Mouse (Mus musculus) midbrain, embryonic 15.5 days (tissue): Measurements from ENCODE around the gene Dck. TPM values are rescaled to one million over a fixed set of nuclear protein-coding genes. Genes with fewer than 3 reads are reported as not detected.

Experiments
- ATAC-seq: fragments of 200-750 bp; cut with Nextera tagmentation; replicated peaks from 2 replicates; pipeline ENCODE4 v1.8.0; 2017; ENCODE audit warnings: moderate TSS enrichment
- H3K27ac ChIP-seq: fragments of 300-500 bp; sonication (generic); 2 replicates; pipeline ENCODE4 v1.5.1; 2015; ENCODE audit warnings: mild to moderate bottlenecking, inconsistent platforms
- H3K27me3 ChIP-seq: fragments of 300-500 bp; sonication (generic); replicated peaks from 2 replicates; pipeline ENCODE4 v1.6.1; 2015; ENCODE audit warnings: inconsistent platforms
- H3K36me3 ChIP-seq: fragments of 300-500 bp; sonication (generic); replicated peaks from 2 replicates; pipeline ENCODE4 v1.6.1; 2015; ENCODE audit warnings: inconsistent platforms
- H3K4me1 ChIP-seq: fragments of 300-500 bp; sonication (generic); 2 replicates; pipeline ENCODE4 v1.6.1; 2015; ENCODE audit warnings: inconsistent platforms
- H3K4me2 ChIP-seq: fragments of 300-500 bp; sonication (generic); 2 replicates; pipeline ENCODE4 v1.6.1; 2015; ENCODE audit warnings: inconsistent platforms, mild to moderate bottlenecking, moderate library complexity
- H3K4me3 ChIP-seq: fragments of 300-500 bp; sonication (generic); 2 replicates; pipeline ENCODE4 v1.5.1; 2015; ENCODE audit warnings: mild to moderate bottlenecking, inconsistent platforms
- H3K9ac ChIP-seq: fragments of 300-500 bp; sonication (generic); 2 replicates; pipeline ENCODE4 v1.6.1; 2015; ENCODE audit warnings: mild to moderate bottlenecking, inconsistent platforms
- H3K9me3 ChIP-seq: fragments of 300-500 bp; sonication (generic); 2 replicates; pipeline ENCODE4 v1.6.1; 2016; ENCODE audit warnings: inconsistent platforms
- WGBS: fragments of 180-500 bp; shearing (Covaris S2); methylation state at CpG from one replicate; pipeline ENCODE4 v1.1.7; 2015; ENCODE audit warnings: mixed read lengths; 5-methylcytosine and 5-hydroxymethylcytosine counted together
- polyA plus RNA-seq: library from polyadenylated mRNA; unstranded; fragments of >200 nt; fragmentation: Nextera tagmentation; extraction: Ambion mirVana; gene quantifications from 2 replicates; pipeline ENCODE4 v1.2.1, GENCODE M21; 2015

Gene Dck
- polyA plus RNA-seq, 1 experiment from 2014 or later, result 50.5 TPM

DNA sequence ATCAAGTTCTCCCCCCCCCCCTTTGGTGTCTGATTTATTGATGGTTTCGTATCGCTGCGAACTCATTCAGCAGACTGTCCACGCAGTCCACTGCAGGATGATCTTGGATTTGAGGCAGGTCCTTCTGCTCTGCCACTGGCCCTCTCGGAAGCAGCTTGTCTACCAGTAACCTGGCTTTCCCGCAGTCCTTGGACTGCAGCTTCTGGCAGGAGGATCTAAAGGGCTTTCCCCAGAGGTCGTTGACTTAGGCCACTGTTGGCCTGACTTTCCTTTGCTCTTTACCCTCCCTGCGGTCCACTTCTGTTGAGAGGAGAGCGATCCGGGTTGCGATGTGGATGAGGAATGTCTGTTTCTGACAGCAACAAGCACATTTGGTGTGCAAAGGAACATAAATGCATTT is 31.8 kb downstream of the Dck start:
- Histone ChIP-seq H3K9ac (no peak overlapping the region), H3K27me3 (no peaks in the 10 kb centered on the region), H3K4me2 (no peak overlapping the region), H3K4me3 (no peak overlapping the region), H3K4me1 (no peaks in the 10 kb centered on the region), H3K27ac (no peak overlapping the region), H3K36me3 (no peaks in the 10 kb centered on the region), H3K9me3 (no peaks in the 10 kb centered on the region)
- ATAC-seq, result no peak
- WGBS, result 81% methylated on average over 11 of the region's 11 CpGs

DNA sequence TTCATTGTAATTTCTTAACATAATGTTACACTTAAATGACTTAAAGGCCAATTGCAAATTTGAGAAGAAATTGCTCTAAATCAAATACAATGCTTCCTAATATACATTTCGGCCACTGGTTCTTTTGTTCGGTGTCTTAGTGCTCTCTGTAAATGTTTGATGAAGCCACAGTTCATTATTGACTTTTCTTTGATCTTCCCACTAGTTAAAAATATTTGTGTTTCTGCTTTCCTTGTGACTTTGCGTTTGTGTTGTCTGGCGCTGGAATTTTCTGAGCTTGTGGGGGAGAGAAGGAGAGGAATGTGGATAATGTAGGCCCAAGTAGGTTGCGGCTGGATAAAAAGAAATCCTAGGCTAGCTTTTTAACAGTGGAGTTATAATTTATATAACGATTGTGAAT is 32.3 kb downstream of the Dck start:
- H3K27me3 ChIP-seq, result no peaks in the 10 kb centered on the region
- no peaks in the 10 kb centered on the region for H3K36me3 ChIP-seq
- no peak overlapping the region for H3K27ac ChIP-seq
- no peak overlapping the region for H3K4me3 ChIP-seq
- H3K4me2 ChIP-seq, result no peak overlapping the region
- H3K9me3 ChIP-seq, result no peaks in the 10 kb centered on the region
- no peak overlapping the region for H3K9ac ChIP-seq
- WGBS, result 84% methylated on average over 6 of the region's 6 CpGs
- H3K4me1 ChIP-seq, result no peaks in the 10 kb centered on the region
- ATAC-seq, result no peak

DNA sequence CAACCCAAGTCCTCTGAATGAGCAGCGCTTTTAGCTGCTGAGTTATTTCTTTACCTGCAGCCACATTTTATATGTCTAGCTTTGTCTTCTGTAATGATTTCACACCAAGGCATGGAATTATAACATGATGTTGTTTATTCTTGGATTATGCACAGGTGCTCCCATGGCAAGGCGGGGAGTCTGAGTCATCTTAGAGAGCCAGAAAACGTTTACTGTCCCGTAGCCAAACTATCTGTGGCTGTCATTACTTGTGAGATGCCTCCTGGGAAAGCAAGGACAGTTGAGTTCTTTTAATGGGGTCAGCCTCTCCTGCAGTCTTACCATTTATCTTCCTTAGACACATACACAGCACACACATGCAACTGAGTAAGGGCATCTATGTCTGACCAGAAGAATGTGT is 40.8 kb downstream of the Dck start:
- no peaks in the 10 kb centered on the region for H3K27me3 ChIP-seq
- no peak for ATAC-seq
- WGBS, result 87% methylated on average over 4 of the region's 4 CpGs

DNA sequence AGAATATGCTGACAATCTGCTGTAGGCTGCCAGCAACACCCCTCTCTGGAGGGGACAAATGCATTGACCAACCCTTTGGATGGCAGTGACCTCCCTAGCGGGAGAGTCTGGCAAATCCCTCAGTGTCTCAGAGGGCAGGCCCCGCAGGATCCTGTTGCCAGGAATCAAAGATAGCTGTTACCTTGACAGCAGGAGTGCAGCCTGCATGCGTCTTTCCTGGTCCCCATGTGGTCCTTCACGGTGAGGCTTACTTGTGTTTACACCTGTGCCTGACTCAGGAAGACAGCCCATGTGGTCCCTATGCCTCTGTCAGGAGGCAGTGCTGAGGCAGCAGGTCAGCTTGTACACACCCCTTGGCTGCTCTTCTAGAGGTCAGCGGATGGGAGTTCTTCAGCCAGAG is 41.5 kb downstream of the Dck start:
- H3K27me3 ChIP-seq, result no peaks in the 10 kb centered on the region
- no peak overlapping the region for H3K27ac ChIP-seq
- no peaks in the 10 kb centered on the region for H3K36me3 ChIP-seq
- H3K9me3 ChIP-seq, result no peaks in the 10 kb centered on the region
- ATAC-seq, result peak; percentile 50; the same call in 1 of the 2 replicates
- H3K4me3 ChIP-seq, result no peak overlapping the region
- H3K9ac ChIP-seq, result no peak overlapping the region
- H3K4me1 ChIP-seq, result no peaks in the 10 kb centered on the region
- no peak overlapping the region for H3K4me2 ChIP-seq
- WGBS, result 32% methylated on average over 5 of the region's 5 CpGs

More for the DNA sequence above, 40.8 kb downstream of the Dck start:
- Histone ChIP-seq H3K9me3 (no peaks in the 10 kb centered on the region), H3K4me2 (no peak overlapping the region), H3K4me3 (no peak overlapping the region), H3K27ac (no peak overlapping the region), H3K36me3 (no peaks in the 10 kb centered on the region), H3K9ac (no peak overlapping the region), H3K4me1 (no peaks in the 10 kb centered on the region)

DNA sequence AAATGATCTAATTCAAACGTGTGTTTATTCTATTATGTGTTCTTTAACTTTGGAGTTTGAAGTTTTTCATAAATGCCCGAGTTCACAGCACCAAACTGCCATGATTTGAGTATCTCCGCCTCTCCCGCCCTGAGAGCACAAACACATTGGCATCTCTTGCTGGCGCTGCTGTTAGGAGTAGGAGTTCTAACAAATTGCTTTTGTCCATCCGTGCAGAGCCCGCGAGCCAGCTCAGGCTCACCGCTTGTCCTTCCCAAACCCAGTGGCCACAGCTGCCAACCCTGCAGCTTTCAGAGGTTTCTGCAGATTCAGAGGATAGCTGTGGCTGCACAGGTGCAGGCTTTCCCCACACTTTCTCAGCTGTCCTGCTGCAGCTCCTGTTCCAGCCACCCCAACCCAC is 42.5 kb downstream of the Dck start:
- Histone ChIP-seq H3K27ac (no peak overlapping the region), H3K27me3 (no peaks in the 10 kb centered on the region), H3K9ac (no peak overlapping the region), H3K4me1 (no peaks in the 10 kb centered on the region), H3K4me2 (no peak overlapping the region), H3K36me3 (no peaks in the 10 kb centered on the region), H3K4me3 (no peak overlapping the region), H3K9me3 (no peaks in the 10 kb centered on the region)
- ATAC-seq, result no peak
- 35% methylated on average over 9 of the region's 9 CpGs for WGBS

DNA sequence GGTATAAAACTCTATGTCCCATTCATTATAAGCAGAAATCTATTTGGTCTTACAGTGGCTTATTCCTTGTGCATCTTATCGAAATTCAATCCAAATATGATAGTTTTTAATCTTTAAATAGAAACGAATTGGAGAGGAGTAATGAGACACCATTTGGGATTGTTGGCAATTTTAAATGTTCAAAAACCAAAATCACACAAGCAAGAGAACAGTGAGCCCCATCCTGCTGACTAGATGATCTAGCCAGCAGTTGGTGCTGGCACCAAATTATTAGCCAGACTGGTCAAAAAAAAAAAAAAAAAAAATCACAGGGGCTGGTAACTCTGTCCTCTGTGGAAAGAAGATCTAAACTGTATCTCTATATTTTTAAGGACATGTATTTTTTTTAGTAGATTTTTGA is 48.4 kb downstream of the Dck start:
- Histone ChIP-seq H3K9ac (no peak overlapping the region), H3K9me3 (no peaks in the 10 kb centered on the region), H3K4me1 (no peaks in the 10 kb centered on the region), H3K27me3 (no peaks in the 10 kb centered on the region), H3K4me2 (no peak overlapping the region), H3K27ac (no peak overlapping the region), H3K4me3 (no peak overlapping the region), H3K36me3 (no peaks in the 10 kb centered on the region)
- 80% methylated on average over 2 of the region's 2 CpGs for WGBS
- ATAC-seq, result no peak

DNA sequence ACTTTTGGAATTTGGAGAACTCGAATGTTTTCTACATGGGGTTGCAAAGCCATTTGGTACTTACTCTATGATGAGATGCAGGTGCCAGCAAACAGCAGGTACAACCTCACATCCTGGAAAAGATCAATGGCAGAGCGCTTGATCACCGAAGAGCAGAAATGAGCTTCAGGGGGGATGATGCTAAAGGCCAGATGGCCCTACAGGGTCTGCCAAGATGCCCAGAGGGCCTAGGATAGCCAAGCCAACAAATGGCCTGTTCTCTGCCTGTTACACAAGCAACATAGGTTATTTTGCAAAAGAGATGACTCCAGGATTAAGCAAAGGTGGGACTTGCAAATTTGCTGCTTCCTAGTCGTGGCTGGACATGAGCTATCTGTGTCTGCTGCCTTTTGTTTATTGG is 49.8 kb downstream of the Dck start:
- no peak overlapping the region for H3K9ac ChIP-seq
- 81% methylated on average over 4 of the region's 4 CpGs for WGBS
- H3K4me3 ChIP-seq, result no peak overlapping the region
- H3K4me1 ChIP-seq, result no peaks in the 10 kb centered on the region
- no peaks in the 10 kb centered on the region for H3K9me3 ChIP-seq
- no peaks in the 10 kb centered on the region for H3K36me3 ChIP-seq
- H3K27ac ChIP-seq, result no peak overlapping the region
- no peak overlapping the region for H3K4me2 ChIP-seq
- no peak for ATAC-seq
- no peaks in the 10 kb centered on the region for H3K27me3 ChIP-seq

DNA sequence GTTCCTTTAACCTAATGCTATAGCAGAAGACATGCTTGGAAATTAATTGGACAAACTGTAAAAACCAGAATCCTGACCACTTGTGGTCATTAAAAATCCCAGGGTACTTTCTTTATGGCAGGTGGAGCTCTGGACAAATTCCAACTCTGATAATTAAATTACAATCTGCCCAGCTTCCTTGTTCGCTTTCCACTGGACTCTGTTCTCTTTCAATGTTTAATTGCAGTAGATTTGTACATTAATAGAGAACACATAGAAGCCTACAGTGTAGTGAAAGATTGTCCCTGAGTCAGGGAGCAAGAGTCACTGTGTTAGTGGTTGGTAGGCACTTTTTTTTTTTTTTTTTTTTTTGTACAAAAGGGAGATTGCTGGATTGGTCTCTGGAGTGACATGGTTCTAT is 56.7 kb downstream of the Dck start:
- ATAC-seq, result no peak
- 65% methylated on average over 1 of the region's 1 CpGs for WGBS

DNA sequence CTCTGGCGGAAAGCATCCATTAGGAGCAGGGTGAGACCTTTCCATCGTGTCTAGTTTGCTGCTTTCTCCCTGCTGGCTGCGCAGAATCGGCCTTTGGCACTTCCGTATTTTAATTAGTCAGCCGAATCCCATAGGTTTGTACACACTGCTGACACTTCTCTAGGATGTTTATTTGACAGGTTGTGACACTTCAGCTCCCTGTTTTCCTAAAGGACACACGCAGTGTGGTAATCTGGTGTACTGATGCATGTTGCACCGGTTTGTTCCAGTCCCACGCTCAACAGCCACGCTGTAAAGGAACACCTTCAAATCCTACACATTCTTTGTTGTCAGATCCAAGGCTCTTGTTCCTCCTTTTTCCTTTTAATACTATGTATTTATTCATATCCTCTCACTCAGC is 60.0 kb downstream of the Dck start:
- Histone ChIP-seq H3K27me3 (no peaks in the 10 kb centered on the region), H3K4me3 (no peak overlapping the region), H3K27ac (no peak overlapping the region), H3K9ac (no peak overlapping the region), H3K4me1 (no peaks in the 10 kb centered on the region), H3K36me3 (no peaks in the 10 kb centered on the region), H3K9me3 (no peaks in the 10 kb centered on the region), H3K4me2 (peak overlapping the region; percentile 1; the same call in 1 of the 2 replicates)
- 56% methylated on average over 10 of the region's 10 CpGs for WGBS
- ATAC-seq, result no peak

More for the DNA sequence above, 56.7 kb downstream of the Dck start:
- H3K27ac ChIP-seq, result no peak overlapping the region
- H3K36me3 ChIP-seq, result no peaks in the 10 kb centered on the region
- no peaks in the 10 kb centered on the region for H3K4me1 ChIP-seq
- no peaks in the 10 kb centered on the region for H3K27me3 ChIP-seq
- H3K9me3 ChIP-seq, result no peaks in the 10 kb centered on the region
- no peak overlapping the region for H3K9ac ChIP-seq
- no peak overlapping the region for H3K4me2 ChIP-seq
- no peak overlapping the region for H3K4me3 ChIP-seq

DNA sequence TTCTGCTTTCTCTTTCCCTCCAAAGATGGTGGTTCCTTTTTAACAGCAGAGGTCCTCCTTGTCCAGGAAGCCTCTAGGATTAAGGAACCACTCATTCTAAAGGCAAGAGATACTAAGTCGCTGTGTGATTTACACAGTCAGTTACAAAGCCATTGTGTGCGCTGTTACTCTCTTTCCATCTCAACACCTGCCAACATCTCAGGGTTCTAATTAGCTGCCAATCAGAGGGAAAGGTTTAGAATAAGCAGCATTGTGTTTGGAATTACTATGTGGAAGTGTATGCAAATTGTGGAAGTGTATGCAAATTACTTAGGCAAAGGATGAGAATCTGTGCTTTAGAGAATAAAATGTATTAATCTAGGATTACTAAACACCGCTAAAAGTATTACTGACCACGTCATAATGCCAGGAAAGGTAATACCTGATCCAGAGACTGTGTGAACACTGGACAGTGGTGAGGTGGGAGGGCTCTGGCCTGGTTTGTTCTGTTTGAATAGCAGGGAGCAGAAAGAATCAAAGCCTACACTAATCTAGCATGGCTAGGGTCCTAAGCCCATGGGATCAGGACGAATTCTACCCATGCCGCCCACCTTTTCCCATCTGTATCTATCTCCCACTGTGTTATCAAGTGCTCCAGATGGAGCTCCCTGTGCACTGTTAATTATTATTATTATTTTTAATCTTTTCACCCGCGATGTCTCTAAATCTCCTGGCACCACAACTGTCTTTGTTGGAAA is 65.2 kb downstream of the Dck start:
- Histone ChIP-seq H3K27ac (no peak overlapping the region), H3K27me3 (no peaks in the 10 kb centered on the region), H3K4me2 (no peak overlapping the region), H3K9me3 (no peaks in the 10 kb centered on the region), H3K4me1 (0 out of 2 replicates have a peak, but pooled peaks cover 3% of the 10 kb centered on the region), H3K9ac (no peak overlapping the region), H3K36me3 (no peaks in the 10 kb centered on the region), H3K4me3 (no peak overlapping the region)
- WGBS, result 51% methylated on average over 8 of the region's 8 CpGs
- ATAC-seq, result peak; percentile 80; the same call in 1 of the 2 replicates

DNA sequence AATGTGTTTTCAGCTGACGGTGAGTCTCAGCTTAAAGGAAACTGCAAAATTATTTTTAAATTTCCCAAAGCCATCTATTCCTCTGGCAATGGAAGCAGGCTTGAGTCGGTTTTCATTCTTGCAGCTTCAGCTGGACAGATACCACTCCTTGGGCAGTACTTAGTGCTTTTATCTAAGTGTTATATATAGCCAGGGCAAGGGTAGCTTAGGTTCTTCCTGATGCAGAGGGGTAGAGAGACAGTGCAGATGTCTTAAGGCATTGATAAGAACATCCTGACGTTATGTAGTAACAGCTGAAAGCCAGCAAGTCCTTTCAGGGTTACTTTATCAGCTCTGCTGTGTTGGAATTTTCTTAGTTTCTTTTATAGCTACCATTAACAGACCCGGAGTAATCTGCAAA is 66.1 kb downstream of the Dck start:
- H3K27ac ChIP-seq, result no peak overlapping the region
- WGBS, result 66% methylated on average over 4 of the region's 4 CpGs
- H3K9me3 ChIP-seq, result no peaks in the 10 kb centered on the region
- 0 out of 2 replicates have a peak, but pooled peaks cover 3% of the 10 kb centered on the region for H3K4me1 ChIP-seq
- no peaks in the 10 kb centered on the region for H3K36me3 ChIP-seq
- H3K27me3 ChIP-seq, result no peaks in the 10 kb centered on the region
- ATAC-seq, result peak; percentile 52; the same call in 1 of the 2 replicates
- no peak overlapping the region for H3K4me2 ChIP-seq
- H3K9ac ChIP-seq, result no peak overlapping the region
- no peak overlapping the region for H3K4me3 ChIP-seq

DNA sequence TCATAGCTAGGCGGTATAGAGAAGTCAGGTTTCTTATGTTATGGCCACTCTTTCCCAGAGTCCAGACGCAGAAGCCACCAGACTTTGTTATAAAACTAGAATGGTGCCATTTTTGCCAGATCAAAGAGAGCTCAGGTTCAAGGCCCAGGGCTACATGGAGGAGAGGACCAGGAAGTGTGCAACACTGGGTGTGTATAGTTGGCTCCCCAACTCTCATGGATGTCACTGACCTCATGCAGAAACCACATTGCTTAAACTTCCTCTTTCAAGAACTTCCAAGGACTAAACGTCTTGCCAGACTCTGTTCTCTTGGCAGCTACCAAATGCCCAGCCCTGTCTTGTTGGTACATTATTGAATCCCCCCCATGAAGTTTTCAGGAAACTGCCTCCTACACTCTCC is 67.1 kb downstream of the Dck start:
- 92% methylated on average over 3 of the region's 3 CpGs for WGBS
- no peak overlapping the region for H3K4me2 ChIP-seq
- no peak for ATAC-seq
- H3K27me3 ChIP-seq, result no peaks in the 10 kb centered on the region
- no peak overlapping the region for H3K9ac ChIP-seq
- 0 out of 2 replicates have a peak, but pooled peaks cover 3% of the 10 kb centered on the region for H3K4me1 ChIP-seq
- H3K9me3 ChIP-seq, result no peaks in the 10 kb centered on the region
- no peaks in the 10 kb centered on the region for H3K36me3 ChIP-seq
- H3K4me3 ChIP-seq, result no peak overlapping the region
- no peak overlapping the region for H3K27ac ChIP-seq
